Mouse (Mus musculus): ENCODE measurements around the gene Tox2.
A peak's percentile ranks its signal among the peaks of the same experiment; 100 is the strongest.

The Tox2 gene

GRCm38 (mm10) chr2:163205737-163206490, 3.0 kb downstream of the Tox2 start:
- no peak for DNase-seq

GRCm38 (mm10) chr2:163207315-163207714, 4.4 kb downstream of the Tox2 start:
- DNase-seq: no peak

- DNase-seq: peak; percentile 67
Measured at GRCm38 (mm10) chr2:163209139-163209538, 6.2 kb downstream of the Tox2 start.

- no peak for DNase-seq
Measured at GRCm38 (mm10) chr2:163213085-163213484, 10.2 kb downstream of the Tox2 start.

GRCm38 (mm10) chr2:163218095-163218494, 15.2 kb downstream of the Tox2 start:
- DNase-seq: no peak

GRCm38 (mm10) chr2:163218571-163218970, 15.6 kb downstream of the Tox2 start:
- DNase-seq: no peak

- no peak for DNase-seq
Measured at GRCm38 (mm10) chr2:163219447-163219846, 16.5 kb downstream of the Tox2 start.

GRCm38 (mm10) chr2:163220706-163221105, 17.8 kb downstream of the Tox2 start:
- DNase-seq: no peak

- DNase-seq: no peak
Measured at GRCm38 (mm10) chr2:163225302-163225701, 22.4 kb downstream of the Tox2 start.

GRCm38 (mm10) chr2:163229050-163229449, 26.1 kb downstream of the Tox2 start:
- no peak for DNase-seq

- DNase-seq: peak; percentile 18
Measured at GRCm38 (mm10) chr2:163231781-163232534, 29.0 kb downstream of the Tox2 start.

GRCm38 (mm10) chr2:163233666-163234065, 30.7 kb downstream of the Tox2 start:
- DNase-seq: no peak

- peak; percentile 23 for DNase-seq
Measured at GRCm38 (mm10) chr2:163236057-163236456, 33.1 kb downstream of the Tox2 start.

- DNase-seq: no peak
Measured at GRCm38 (mm10) chr2:163237999-163238529, 35.1 kb downstream of the Tox2 start.

GRCm38 (mm10) chr2:163239945-163240344, 37.0 kb downstream of the Tox2 start:
- DNase-seq: no peak

GRCm38 (mm10) chr2:163241867-163242266, 38.9 kb downstream of the Tox2 start:
- no peak for DNase-seq

GRCm38 (mm10) chr2:163243917-163244852, 41.3 kb downstream of the Tox2 start:
- peak; percentile 56 for DNase-seq

- DNase-seq: no peak
Measured at GRCm38 (mm10) chr2:163248912-163249311, 46.0 kb downstream of the Tox2 start.

GRCm38 (mm10) chr2:163252645-163253044, 49.7 kb downstream of the Tox2 start:
- DNase-seq: no peak

- no peak for DNase-seq
Measured at GRCm38 (mm10) chr2:163253248-163254099, 50.5 kb downstream of the Tox2 start.

- DNase-seq: no peak
Measured at GRCm38 (mm10) chr2:163254228-163254627, 51.3 kb downstream of the Tox2 start.

GRCm38 (mm10) chr2:163256765-163257164, 53.8 kb downstream of the Tox2 start:
- no peak for DNase-seq

Measured in right cerebral cortex, adult 18-20 months (tissue).